Mouse (Mus musculus) midbrain, embryonic 16.5 days (tissue): ENCODE data around the gene Lpar2. TPM values are rescaled to one million over a fixed set of nuclear protein-coding genes. Genes with fewer than 3 reads are reported as not detected.

ENCODE experiments used
- ATAC-seq: fragments of 200-750 bp; cut with Nextera tagmentation; 2 replicates; pipeline ENCODE4 v1.8.0; 2017; ENCODE audit warnings: moderate TSS enrichment
- H3K27ac ChIP-seq: fragments of 300-500 bp; sonication (generic); 2 replicates; pipeline ENCODE4 v1.5.1; 2014; ENCODE audit warnings: mild to moderate bottlenecking, low read length, mixed read lengths
- H3K27me3 ChIP-seq: fragments of 300-500 bp; sonication (generic); 2 replicates; pipeline ENCODE4 v1.6.1; 2014; ENCODE audit warnings: low read depth, low read length, mixed read lengths; ENCODE audit not compliant: control insufficient read depth, insufficient read depth
- H3K36me3 ChIP-seq: fragments of 300-500 bp; sonication (generic); 2 replicates; pipeline ENCODE4 v1.6.1; 2014; ENCODE audit warnings: mild to moderate bottlenecking, low read length, moderate library complexity, mixed read lengths; ENCODE audit not compliant: control insufficient read depth, insufficient read depth
- H3K4me1 ChIP-seq: fragments of 300-500 bp; sonication (generic); 2 replicates; pipeline ENCODE4 v1.6.1; 2014; ENCODE audit warnings: mild to moderate bottlenecking, low read length, mixed read lengths; ENCODE audit not compliant: control insufficient read depth, insufficient read depth
- H3K4me2 ChIP-seq: fragments of 300-500 bp; sonication (generic); 2 replicates; pipeline ENCODE4 v1.6.1; 2014; ENCODE audit warnings: mild to moderate bottlenecking, low read length, mixed read lengths
- H3K4me3 ChIP-seq: fragments of 300-500 bp; sonication (generic); 2 replicates; pipeline ENCODE4 v1.5.1; 2014; ENCODE audit warnings: low read depth, mild to moderate bottlenecking, low read length, moderate library complexity, mixed read lengths
- H3K9ac ChIP-seq: fragments of 300-500 bp; sonication (generic); 2 replicates; pipeline ENCODE4 v1.6.1; 2014; ENCODE audit warnings: low read depth, low read length, mixed read lengths
- H3K9me3 ChIP-seq: fragments of 300-500 bp; sonication (generic); replicated peaks from 2 replicates; pipeline ENCODE4 v1.6.1; 2014; ENCODE audit warnings: mild to moderate bottlenecking, low read length, mixed read lengths; ENCODE audit not compliant: control insufficient read depth, poor library complexity, severe bottlenecking
- WGBS: fragments of 180-500 bp; shearing (Covaris S2); extraction: QIAGEN DNeasy Blood & Tissue Kit; methylation state at CpG from one replicate; pipeline ENCODE4 v1.1.7; 2014; 5-methylcytosine and 5-hydroxymethylcytosine counted together
- polyA plus RNA-seq: library from polyadenylated mRNA; unstranded; fragments of >200 nt; fragmentation: Nextera tagmentation; extraction: Ambion mirVana; gene quantifications from 2 replicates; pipeline ENCODE4 v1.2.1, GENCODE M21; 2015

Lpar2 gene
- polyA plus RNA-seq, 1 experiment from 2014 or later: 0.69 TPM

DNA sequence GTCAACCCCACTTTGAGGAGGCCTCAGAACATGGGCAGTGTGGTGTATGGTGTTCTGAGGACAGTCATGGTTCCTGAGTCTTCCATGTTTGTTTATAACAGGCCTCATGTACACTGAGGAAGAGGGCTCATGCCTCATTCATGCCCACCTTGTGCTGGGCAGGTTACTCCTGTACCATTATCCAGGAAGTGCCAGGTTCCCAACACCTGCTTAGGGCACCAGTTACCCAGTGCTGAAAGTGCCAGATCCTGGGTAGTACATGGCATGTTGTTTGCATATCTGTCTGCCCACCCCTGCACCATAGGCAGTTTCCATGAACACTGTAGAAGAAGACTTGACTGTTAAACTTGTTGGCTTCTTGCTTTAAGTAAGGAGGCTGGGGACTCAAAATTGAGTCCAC is 20.0 kb upstream of the Lpar2 start:
- H3K9ac ChIP-seq: no peak overlapping the region
- H3K4me3 ChIP-seq: no peak overlapping the region
- ATAC-seq: no peak
- no peaks in the 10 kb centered on the region for H3K4me1 ChIP-seq
- H3K27ac ChIP-seq: no peak overlapping the region
- no peak overlapping the region for H3K4me2 ChIP-seq
- peaks cover 83% of the 10 kb centered on the region for H3K36me3 ChIP-seq
- no peaks in the 10 kb centered on the region for H3K27me3 ChIP-seq
- no peaks in the 10 kb centered on the region for H3K9me3 ChIP-seq

DNA sequence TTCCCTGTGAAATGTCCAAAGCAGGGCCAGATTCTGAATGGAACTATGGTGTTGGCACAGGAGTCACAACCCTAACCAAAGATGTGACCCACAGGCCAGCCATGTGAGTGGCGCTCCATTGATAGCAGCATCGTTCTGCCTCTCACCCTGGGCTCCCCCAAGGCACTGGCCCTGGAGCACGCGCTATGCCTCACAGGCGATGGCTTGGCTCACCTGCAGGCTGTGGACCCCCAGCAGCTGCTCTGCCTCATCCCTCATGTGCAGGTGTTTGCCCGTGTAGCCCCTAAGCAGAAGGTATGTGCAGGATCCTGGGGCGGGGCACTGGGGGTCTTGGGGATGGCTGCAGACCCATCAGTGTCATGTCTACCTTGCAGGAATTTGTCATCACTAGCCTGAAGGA is 18.9 kb upstream of the Lpar2 start:
- H3K27me3 ChIP-seq: no peaks in the 10 kb centered on the region
- H3K9ac ChIP-seq: no peak overlapping the region
- H3K36me3 ChIP-seq: peaks cover 75% of the 10 kb centered on the region
- no peaks in the 10 kb centered on the region for H3K9me3 ChIP-seq
- H3K27ac ChIP-seq: no peak overlapping the region
- no peak for ATAC-seq
- H3K4me1 ChIP-seq: peaks cover under 1% of the 10 kb centered on the region; the same call in 1 of the 2 replicates
- no peak overlapping the region for H3K4me2 ChIP-seq
- no peak overlapping the region for H3K4me3 ChIP-seq
- WGBS: 97% methylated on average over 7 of the region's 7 CpGs

- Histone ChIP-seq H3K27ac (no peak overlapping the region), H3K4me2 (no peak overlapping the region), H3K9me3 (no peaks in the 10 kb centered on the region), H3K27me3 (no peaks in the 10 kb centered on the region), H3K36me3 (peaks cover 64% of the 10 kb centered on the region), H3K4me3 (no peak overlapping the region), H3K4me1 (peaks cover 2% of the 10 kb centered on the region; the same call in 1 of the 2 replicates), H3K9ac (no peak overlapping the region)
- no peak for ATAC-seq
- 94% methylated on average over 6 of the region's 6 CpGs for WGBS
Measured at GRCm38 (mm10) chr8:69804537-69804936, 17.7 kb upstream of the Lpar2 start.

DNA sequence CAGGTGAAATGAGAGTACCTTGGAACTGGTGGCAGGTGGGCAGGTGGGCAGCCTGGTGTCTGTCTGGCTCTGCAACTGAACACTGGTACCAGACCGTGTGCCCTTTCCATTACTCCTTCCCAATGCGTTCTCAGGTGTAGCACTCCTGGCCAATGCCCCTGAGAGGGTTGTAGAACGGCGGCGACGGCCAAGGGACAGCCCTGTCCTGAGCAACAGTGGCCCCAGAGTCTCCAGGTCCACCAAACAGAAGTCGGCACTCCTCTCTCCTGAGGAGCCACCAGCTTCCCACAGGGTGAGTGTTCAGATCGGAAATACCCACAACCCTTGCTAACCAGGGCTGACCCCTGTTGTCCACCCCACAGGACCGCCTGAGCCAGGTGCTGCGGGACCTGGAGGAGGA is 17.1 kb upstream of the Lpar2 start:
- no peak overlapping the region for H3K4me2 ChIP-seq
- H3K9me3 ChIP-seq: no peaks in the 10 kb centered on the region
- H3K4me3 ChIP-seq: no peak overlapping the region
- no peak for ATAC-seq
- H3K36me3 ChIP-seq: peaks cover 61% of the 10 kb centered on the region
- no peak overlapping the region for H3K27ac ChIP-seq
- 92% methylated on average over 10 of the region's 10 CpGs for WGBS
- H3K27me3 ChIP-seq: no peaks in the 10 kb centered on the region
- no peak overlapping the region for H3K9ac ChIP-seq
- peaks cover 5% of the 10 kb centered on the region; the same call in 1 of the 2 replicates for H3K4me1 ChIP-seq

DNA sequence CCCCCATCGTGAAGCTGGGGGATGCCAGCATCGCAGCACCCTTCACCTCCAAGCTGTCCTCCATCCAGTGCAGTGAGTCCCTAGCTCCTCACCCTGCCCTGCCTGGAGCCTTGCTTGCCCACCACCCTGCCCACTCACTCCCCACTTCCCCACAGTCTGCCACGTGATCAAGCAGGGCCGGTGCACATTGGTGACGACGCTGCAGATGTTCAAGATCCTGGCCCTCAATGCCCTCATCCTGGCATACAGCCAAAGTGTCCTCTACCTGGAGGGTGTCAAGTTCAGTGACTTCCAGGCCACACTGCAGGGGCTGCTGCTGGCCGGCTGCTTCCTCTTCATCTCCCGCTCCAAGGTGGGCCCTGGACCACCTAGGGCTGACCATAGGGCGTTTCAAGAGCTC is 16.7 kb upstream of the Lpar2 start:
- Histone ChIP-seq H3K9ac (no peak overlapping the region), H3K27me3 (no peaks in the 10 kb centered on the region), H3K27ac (no peak overlapping the region), H3K36me3 (peaks cover 58% of the 10 kb centered on the region), H3K4me1 (peaks cover 5% of the 10 kb centered on the region; the same call in 1 of the 2 replicates), H3K4me3 (no peak overlapping the region), H3K4me2 (no peak overlapping the region), H3K9me3 (no peaks in the 10 kb centered on the region)
- WGBS: 96% methylated on average over 9 of the region's 9 CpGs
- ATAC-seq: no peak

DNA sequence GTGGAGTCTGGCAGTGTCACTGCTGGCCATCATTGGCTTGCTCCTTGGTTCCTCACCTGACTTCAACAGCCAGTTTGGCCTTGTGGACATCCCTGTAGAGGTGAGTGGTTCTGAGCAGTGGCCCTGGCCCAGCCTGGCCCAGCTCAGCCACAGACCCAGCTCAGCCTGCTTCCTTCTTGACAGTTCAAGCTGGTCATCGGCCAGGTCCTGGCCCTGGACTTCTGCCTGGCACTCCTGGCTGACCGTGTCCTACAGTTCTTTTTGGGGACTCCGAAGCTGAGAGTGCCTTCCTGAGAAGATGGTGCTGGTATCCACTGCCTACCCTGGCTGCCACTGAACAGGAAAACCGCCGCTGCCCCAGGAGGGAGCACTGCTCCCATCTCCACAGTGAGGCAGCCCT is 15.0 kb upstream of the Lpar2 start:
- Histone ChIP-seq H3K27me3 (no peaks in the 10 kb centered on the region), H3K9ac (no peak overlapping the region), H3K36me3 (peaks cover 54% of the 10 kb centered on the region), H3K4me2 (no peak overlapping the region), H3K27ac (no peak overlapping the region), H3K4me1 (peaks cover 5% of the 10 kb centered on the region; the same call in 1 of the 2 replicates), H3K9me3 (no peaks in the 10 kb centered on the region), H3K4me3 (no peak overlapping the region)
- ATAC-seq: no peak
- 96% methylated on average over 5 of the region's 5 CpGs for WGBS

DNA sequence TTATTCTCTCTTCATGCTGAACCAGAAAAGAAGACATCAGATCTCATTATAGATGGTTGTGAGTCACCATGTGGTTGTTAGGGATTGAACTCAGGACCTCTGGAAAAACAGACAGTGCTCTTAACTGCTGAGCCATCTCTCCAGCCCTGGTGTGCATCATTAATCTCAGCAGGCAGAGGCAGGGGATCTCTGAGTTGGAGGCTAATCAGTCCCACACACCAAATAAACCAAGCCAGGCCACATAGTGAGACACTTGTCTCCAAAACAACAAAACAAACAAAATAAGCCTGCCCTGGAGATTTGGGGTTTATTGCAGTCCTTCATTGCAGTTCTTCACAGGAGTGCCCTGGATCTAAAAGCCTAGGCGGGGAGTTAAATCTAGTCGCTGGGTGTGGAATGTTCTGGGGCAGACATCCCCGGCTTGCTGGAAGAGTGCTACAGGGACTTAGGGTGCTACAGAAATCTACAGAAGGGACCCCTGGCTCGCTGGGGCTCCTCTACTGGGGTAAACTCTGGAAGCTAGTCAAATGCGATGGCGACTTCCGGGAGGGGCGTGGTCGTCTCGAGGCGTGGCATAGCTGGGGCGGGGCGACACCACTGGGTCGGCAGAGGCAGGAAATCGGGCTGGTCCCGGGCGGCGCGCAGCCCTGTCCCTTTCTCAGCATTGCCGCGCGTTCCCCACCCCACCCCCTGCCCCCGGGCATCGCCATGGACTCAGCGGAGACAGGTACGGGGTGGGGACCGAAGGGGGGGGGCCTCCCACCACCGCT is 13.9 kb upstream of the Lpar2 start, which contains the start of gene Gmip:
Gene Gmip, plus strand, starts transcription at position 586 of the 770 bp plus-strand sequence.
- Histone ChIP-seq H3K27ac (peak within 1 kb of the TSS; percentile 76), H3K4me1 (peaks cover 5% of the 10 kb centered on the region; the same call in 1 of the 2 replicates), H3K4me3 (peak within 1 kb of the TSS; percentile 70), H3K9ac (peak within 1 kb of the TSS; percentile 86), H3K36me3 (peaks cover 46% of the 10 kb centered on the region), H3K27me3 (no peaks in the 10 kb centered on the region), H3K4me2 (peak within 1 kb of the TSS; percentile 78), H3K9me3 (no peaks in the 10 kb centered on the region)
- WGBS: 8% methylated on average over 25 of the region's 28 CpGs
- peak; percentile 71 for ATAC-seq

- H3K9me3 ChIP-seq: no peaks in the 10 kb centered on the region
- H3K27me3 ChIP-seq: no peaks in the 10 kb centered on the region
- peak overlapping the region; percentile 76 for H3K27ac ChIP-seq
- H3K4me3 ChIP-seq: peak overlapping the region; percentile 70
- H3K4me2 ChIP-seq: peak overlapping the region; percentile 78
- peaks cover 5% of the 10 kb centered on the region; the same call in 1 of the 2 replicates for H3K4me1 ChIP-seq
- ATAC-seq: peak; percentile 70
- peak overlapping the region; percentile 86 for H3K9ac ChIP-seq
- 2% methylated on average over 23 of the region's 23 CpGs for WGBS
- peaks cover 45% of the 10 kb centered on the region for H3K36me3 ChIP-seq
Measured at GRCm38 (mm10) chr8:69808864-69809403, 13.3 kb upstream of the Lpar2 start.

DNA sequence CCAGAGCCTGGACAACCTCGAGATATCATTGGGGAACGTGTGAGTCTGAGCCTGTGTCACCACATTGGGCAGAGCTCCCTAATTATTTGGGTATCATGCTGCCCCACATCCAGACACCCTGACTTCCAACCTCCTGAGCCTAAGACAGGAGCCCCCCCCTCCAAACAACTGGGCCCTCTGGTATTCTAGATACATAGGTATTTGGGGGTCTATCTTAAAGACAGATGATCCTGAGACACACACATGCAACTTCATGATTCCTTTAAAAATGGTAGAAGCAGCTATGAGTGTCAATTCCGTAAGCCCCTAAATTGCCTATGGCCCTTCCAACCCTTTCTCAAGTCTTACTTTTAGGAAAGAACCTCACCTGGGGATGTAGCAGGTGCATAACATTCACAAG is 12.4 kb upstream of the Lpar2 start:
- H3K27ac ChIP-seq: no peak overlapping the region
- peak overlapping the region; percentile 70 for H3K4me3 ChIP-seq
- no peak for ATAC-seq
- 70% methylated on average over 3 of the region's 3 CpGs for whole genome bisulfite sequencing
- peak overlapping the region; percentile 78 for H3K4me2 ChIP-seq
- H3K4me1 ChIP-seq: peaks cover 5% of the 10 kb centered on the region; the same call in 1 of the 2 replicates
- H3K36me3 ChIP-seq: peaks cover 53% of the 10 kb centered on the region
- no peaks in the 10 kb centered on the region for H3K27me3 ChIP-seq
- peak overlapping the region; percentile 86; the same call in 1 of the 2 replicates for H3K9ac ChIP-seq
- no peaks in the 10 kb centered on the region for H3K9me3 ChIP-seq
